Mouse (Mus musculus): ENCODE measurements around the gene Mettl7a3. TPM values are rescaled to one million over a fixed set of nuclear protein-coding genes. Genes with fewer than 3 reads are reported as not detected.

Gene Mettl7a3
- polyA plus RNA-seq, 1 experiment from 2014 or later = 0.17 TPM

DNA sequence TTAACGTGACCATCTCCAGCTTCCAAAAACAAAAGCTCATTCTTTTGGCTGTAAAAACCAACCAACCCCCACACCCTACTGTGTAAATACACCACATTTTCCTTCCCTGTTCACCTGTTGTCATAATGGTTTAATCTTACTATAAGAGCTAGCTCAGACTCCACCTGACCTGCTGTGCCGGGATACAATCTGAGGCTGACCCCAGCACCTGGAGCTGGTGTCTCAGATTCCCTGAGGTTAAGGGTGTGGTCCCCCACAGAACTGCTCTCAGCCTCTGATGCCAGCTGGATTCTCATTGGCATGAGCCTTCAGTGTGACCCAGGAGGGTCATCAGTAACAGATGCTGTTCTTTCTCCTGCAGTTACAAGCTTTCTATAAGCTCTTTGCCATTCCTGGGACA lies 45.4 kb downstream of the Mettl7a3 start:
- H3K27me3 ChIP-seq (ENCODE audit: control insufficient read depth, insufficient read depth, low read length) = no peaks in the 10 kb centered on the region
- no peaks in the 10 kb centered on the region for H3K9me3 ChIP-seq (replicated peaks; ENCODE audit: control insufficient read depth, low read length)
- 47% methylated on average over 2 of the region's 2 CpGs for WGBS
- no peak overlapping the region for H3K4me2 ChIP-seq (ENCODE audit: low read depth, low read length)
- no peak overlapping the region for H3K4me3 ChIP-seq (ENCODE audit: low read depth, low read length)
- H3K9ac ChIP-seq (replicated peaks; ENCODE audit: low read length) = no peak overlapping the region
- H3K36me3 ChIP-seq (replicated peaks; ENCODE audit: control insufficient read depth, insufficient read depth, low read depth, low read length) = no peaks in the 10 kb centered on the region
- no peak for ATAC-seq (replicated peaks; ENCODE audit: insufficient number of reproducible peaks, low FRiP score, low TSS enrichment, low read depth)
- DNase-seq (ENCODE audit: low spot score) = no peak
- no peaks in the 10 kb centered on the region for H3K4me1 ChIP-seq (ENCODE audit: control insufficient read depth, insufficient read depth, low read length)
- no peak overlapping the region for H3K27ac ChIP-seq (replicated peaks; ENCODE audit: low read depth, low read length)

GRCm38 (mm10) chr15:100385705-100386104 lies 51.0 kb downstream of the Mettl7a3 start:
- no peak for DNase-seq (ENCODE audit: low spot score)
- Histone ChIP-seq H3K27ac (replicated peaks; ENCODE audit: low read depth, low read length) (no peak overlapping the region), H3K27me3 (ENCODE audit: control insufficient read depth, insufficient read depth, low read length) (no peaks in the 10 kb centered on the region), H3K4me2 (ENCODE audit: low read depth, low read length) (no peak overlapping the region), H3K36me3 (replicated peaks; ENCODE audit: control insufficient read depth, insufficient read depth, low read depth, low read length) (no peaks in the 10 kb centered on the region), H3K4me1 (ENCODE audit: control insufficient read depth, insufficient read depth, low read length) (no peaks in the 10 kb centered on the region; the same call in 1 of the 2 replicates), H3K9ac (replicated peaks; ENCODE audit: low read length) (no peak overlapping the region), H3K9me3 (replicated peaks; ENCODE audit: control insufficient read depth, low read length) (no peaks in the 10 kb centered on the region), H3K4me3 (ENCODE audit: low read depth, low read length) (no peak overlapping the region)
- WGBS = 91% methylated on average over 9 of the region's 9 CpGs
- no peak for ATAC-seq (replicated peaks; ENCODE audit: insufficient number of reproducible peaks, low FRiP score, low TSS enrichment, low read depth)

DNA sequence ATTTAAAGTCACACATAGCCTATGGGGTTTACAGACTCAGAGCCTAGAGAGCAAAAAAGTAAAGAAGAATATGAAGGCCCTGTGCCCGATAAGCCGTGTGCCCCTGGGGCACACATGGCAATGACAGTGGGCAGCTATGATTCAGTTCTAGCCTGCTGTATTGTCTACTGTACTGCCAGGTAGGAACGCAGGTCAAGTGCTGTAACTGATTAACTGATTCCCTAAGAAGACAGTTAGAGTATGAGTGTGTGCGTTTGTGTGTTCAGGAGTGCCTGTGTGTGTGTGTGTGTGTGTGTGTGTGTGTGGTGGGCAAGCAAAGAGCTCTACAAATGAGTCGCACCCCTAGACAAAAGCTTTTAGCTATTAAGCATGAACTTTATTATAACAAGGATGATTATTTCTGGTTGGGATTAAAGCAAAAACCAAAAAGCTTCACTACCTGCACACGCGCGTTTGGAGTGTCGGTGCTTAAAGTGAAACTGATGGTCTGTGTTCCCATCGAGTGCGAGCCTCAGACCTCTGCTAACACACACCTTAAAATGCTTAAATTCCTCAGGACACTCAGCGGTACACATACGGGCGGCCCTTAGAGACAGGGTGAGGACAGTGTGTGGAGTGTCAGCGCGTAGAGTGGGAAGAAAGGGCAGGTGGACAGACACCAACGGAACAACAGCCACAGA lies 53.0 kb downstream of the Mettl7a3 start:
- no peaks in the 10 kb centered on the region for H3K9me3 ChIP-seq (replicated peaks; ENCODE audit: control insufficient read depth, low read length)
- H3K4me3 ChIP-seq (ENCODE audit: low read depth, low read length) = no peak overlapping the region
- no peak overlapping the region for H3K9ac ChIP-seq (replicated peaks; ENCODE audit: low read length)
- H3K4me2 ChIP-seq (ENCODE audit: low read depth, low read length) = no peak overlapping the region
- WGBS = 96% methylated on average over 17 of the region's 17 CpGs
- no peaks in the 10 kb centered on the region for H3K27me3 ChIP-seq (ENCODE audit: control insufficient read depth, insufficient read depth, low read length)
- ATAC-seq (replicated peaks; ENCODE audit: insufficient number of reproducible peaks, low FRiP score, low TSS enrichment, low read depth) = no peak
- no peak for DNase-seq (ENCODE audit: low spot score)
- no peaks in the 10 kb centered on the region for H3K36me3 ChIP-seq (replicated peaks; ENCODE audit: control insufficient read depth, insufficient read depth, low read depth, low read length)
- no peak overlapping the region for H3K27ac ChIP-seq (replicated peaks; ENCODE audit: low read depth, low read length)
- no peaks in the 10 kb centered on the region; the same call in 1 of the 2 replicates for H3K4me1 ChIP-seq (ENCODE audit: control insufficient read depth, insufficient read depth, low read length)

DNA sequence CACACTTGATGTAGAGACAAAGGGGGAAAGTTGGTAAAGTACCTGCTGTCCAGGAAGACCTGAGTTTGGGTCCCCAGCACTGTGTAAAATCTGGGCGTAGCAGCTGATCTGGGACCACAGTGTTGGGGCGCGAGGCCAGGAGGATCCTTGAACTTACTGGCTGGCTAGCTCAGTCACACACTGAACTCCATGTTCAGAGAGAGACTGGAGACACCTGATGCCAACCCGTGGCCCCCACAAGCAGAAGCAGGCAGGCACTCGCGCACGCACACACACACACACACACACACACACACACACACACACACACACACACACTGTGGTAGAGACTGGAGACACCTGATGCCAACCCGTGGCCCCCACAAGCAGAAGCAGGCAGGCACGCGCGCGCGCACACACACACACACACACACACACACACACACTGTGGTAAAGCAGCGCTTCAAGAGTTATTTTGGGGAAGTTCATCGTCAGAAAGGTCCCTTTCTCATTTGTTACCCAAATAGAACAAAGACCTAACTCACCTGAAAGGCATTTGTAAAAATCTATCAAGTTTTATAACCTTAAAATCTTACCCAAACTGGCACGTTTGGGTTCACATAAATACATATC lies 53.6 kb downstream of the Mettl7a3 start:
- H3K36me3 ChIP-seq (replicated peaks; ENCODE audit: control insufficient read depth, insufficient read depth, low read depth, low read length) = no peaks in the 10 kb centered on the region
- 90% methylated on average over 16 of the region's 16 CpGs for WGBS
- ATAC-seq (replicated peaks; ENCODE audit: insufficient number of reproducible peaks, low FRiP score, low TSS enrichment, low read depth) = no peak
- H3K27ac ChIP-seq (replicated peaks; ENCODE audit: low read depth, low read length) = no peak overlapping the region
- H3K4me3 ChIP-seq (ENCODE audit: low read depth, low read length) = no peak overlapping the region
- no peak overlapping the region for H3K4me2 ChIP-seq (ENCODE audit: low read depth, low read length)
- no peak overlapping the region for H3K9ac ChIP-seq (replicated peaks; ENCODE audit: low read length)
- no peaks in the 10 kb centered on the region for H3K27me3 ChIP-seq (ENCODE audit: control insufficient read depth, insufficient read depth, low read length)
- DNase-seq (ENCODE audit: low spot score) = no peak
- H3K4me1 ChIP-seq (ENCODE audit: control insufficient read depth, insufficient read depth, low read length) = no peaks in the 10 kb centered on the region; the same call in 1 of the 2 replicates
- H3K9me3 ChIP-seq (replicated peaks; ENCODE audit: control insufficient read depth, low read length) = no peaks in the 10 kb centered on the region

DNA sequence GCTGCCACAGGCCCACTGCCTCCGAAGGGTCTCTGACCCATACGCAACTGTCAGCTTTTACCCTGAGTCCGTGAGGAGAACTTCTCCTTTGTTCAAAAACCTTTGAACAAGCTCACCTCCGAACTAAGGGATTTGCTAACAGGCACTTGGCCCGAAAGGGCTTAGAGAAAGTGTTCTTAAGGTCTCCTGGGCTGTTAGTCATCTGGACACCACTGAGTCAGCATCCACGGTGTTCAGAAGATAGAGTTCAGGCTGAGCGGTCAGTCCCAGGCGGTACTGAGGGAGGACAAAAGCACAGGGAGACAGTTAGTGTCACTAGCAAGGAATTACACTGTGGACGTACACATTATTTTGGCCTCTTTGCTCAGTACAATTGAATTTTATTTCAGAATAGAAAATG lies 54.2 kb downstream of the Mettl7a3 start:
- no peak overlapping the region for H3K4me2 ChIP-seq (ENCODE audit: low read depth, low read length)
- DNase-seq (ENCODE audit: low spot score) (no peak), ATAC-seq (replicated peaks; ENCODE audit: insufficient number of reproducible peaks, low FRiP score, low TSS enrichment, low read depth) (no peak)
- no peak overlapping the region for H3K27ac ChIP-seq (replicated peaks; ENCODE audit: low read depth, low read length)
- no peak overlapping the region for H3K9ac ChIP-seq (replicated peaks; ENCODE audit: low read length)
- no peaks in the 10 kb centered on the region; the same call in 1 of the 2 replicates for H3K4me1 ChIP-seq (ENCODE audit: control insufficient read depth, insufficient read depth, low read length)
- no peak overlapping the region for H3K4me3 ChIP-seq (ENCODE audit: low read depth, low read length)
- H3K36me3 ChIP-seq (replicated peaks; ENCODE audit: control insufficient read depth, insufficient read depth, low read depth, low read length) = no peaks in the 10 kb centered on the region
- 60% methylated on average over 9 of the region's 9 CpGs for WGBS
- no peaks in the 10 kb centered on the region for H3K27me3 ChIP-seq (ENCODE audit: control insufficient read depth, insufficient read depth, low read length)
- no peaks in the 10 kb centered on the region for H3K9me3 ChIP-seq (replicated peaks; ENCODE audit: control insufficient read depth, low read length)

Other genes with a start within 250 kb of the Mettl7a3 start
- 36.3 and 37.0 TPM in 2 replicates for gene Atf1, start 107.1 kb upstream of the Mettl7a3 start, polyA plus RNA-seq (2014; fragmentation: Nextera tagmentation; extraction: Ambion mirVana)
- gene Tmprss12, start 54.1 kb upstream of the Mettl7a3 start, polyA plus RNA-seq (2014; fragmentation: Nextera tagmentation; extraction: Ambion mirVana) = not detected in 2 replicates
- 4.8 and 4.9 TPM in 2 replicates for gene Mettl7a1, start 30.8 kb upstream of the Mettl7a3 start, polyA plus RNA-seq (2014; fragmentation: Nextera tagmentation; extraction: Ambion mirVana)
- 0.15 TPM in 1 of 2 replicates, not detected in the other for gene Methig1, start 18.2 kb downstream of the Mettl7a3 start, polyA plus RNA-seq (2014; fragmentation: Nextera tagmentation; extraction: Ambion mirVana)
- gene Mettl7a2, start 18.3 kb downstream of the Mettl7a3 start, polyA plus RNA-seq (2014; fragmentation: Nextera tagmentation; extraction: Ambion mirVana) = not detected in 2 replicates
- gene Higd1c, start 29.6 kb downstream of the Mettl7a3 start, polyA plus RNA-seq (2014; fragmentation: Nextera tagmentation; extraction: Ambion mirVana) = not detected in 2 replicates
- 0.08 and 0.14 TPM in 2 replicates for gene Gm5475, start 87.2 kb downstream of the Mettl7a3 start, polyA plus RNA-seq (2014; fragmentation: Nextera tagmentation; extraction: Ambion mirVana)
- gene Slc11a2, start 90.1 kb downstream of the Mettl7a3 start, polyA plus RNA-seq (2014; fragmentation: Nextera tagmentation; extraction: Ambion mirVana) = 18.3 and 18.8 TPM in 2 replicates
- 37.2 and 40.1 TPM in 2 replicates for gene Letmd1, start 134.1 kb downstream of the Mettl7a3 start, polyA plus RNA-seq (2014; fragmentation: Nextera tagmentation; extraction: Ambion mirVana)
- gene Csrnp2, start 160.6 kb downstream of the Mettl7a3 start, polyA plus RNA-seq (2014; fragmentation: Nextera tagmentation; extraction: Ambion mirVana) = 23.0 and 24.8 TPM in 2 replicates
- 25.3 and 27.2 TPM in 2 replicates for gene Tfcp2, start 217.1 kb downstream of the Mettl7a3 start, polyA plus RNA-seq (2014; fragmentation: Nextera tagmentation; extraction: Ambion mirVana)

Measured in embryonic facial prominence, embryonic 11.5 days (tissue).